Mouse (Mus musculus) thymus, postnatal 4 days (tissue): Measurements from ENCODE around the gene Snx9.
A peak's percentile ranks its signal among the peaks of the same experiment; 100 is the strongest.

ENCODE experiments used
- DNase-seq: peaks from one replicate; pipeline ENCODE4 v3.0.0; 2021

Snx9 gene

DNA sequence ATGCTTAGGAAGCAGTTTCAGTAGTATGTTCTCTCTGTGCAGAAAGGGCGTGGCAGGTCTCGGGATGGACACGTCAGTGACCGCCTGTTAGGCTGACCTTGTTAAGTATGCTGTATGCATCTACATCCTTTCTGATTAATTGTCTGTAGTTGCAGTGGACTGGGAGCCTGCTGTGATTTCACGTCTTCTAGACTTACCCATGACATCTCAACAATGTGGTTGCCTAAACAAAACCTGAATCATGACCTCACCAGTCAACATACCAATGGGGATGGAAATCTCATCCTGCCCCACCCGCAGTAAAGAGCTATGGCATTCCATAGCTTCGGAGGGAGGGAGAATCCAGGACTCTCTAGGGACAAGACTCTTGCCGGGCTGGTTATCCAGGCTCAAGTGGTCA lies 5.0 kb downstream of the Snx9 start:
- DNase-seq = no peak

DNA sequence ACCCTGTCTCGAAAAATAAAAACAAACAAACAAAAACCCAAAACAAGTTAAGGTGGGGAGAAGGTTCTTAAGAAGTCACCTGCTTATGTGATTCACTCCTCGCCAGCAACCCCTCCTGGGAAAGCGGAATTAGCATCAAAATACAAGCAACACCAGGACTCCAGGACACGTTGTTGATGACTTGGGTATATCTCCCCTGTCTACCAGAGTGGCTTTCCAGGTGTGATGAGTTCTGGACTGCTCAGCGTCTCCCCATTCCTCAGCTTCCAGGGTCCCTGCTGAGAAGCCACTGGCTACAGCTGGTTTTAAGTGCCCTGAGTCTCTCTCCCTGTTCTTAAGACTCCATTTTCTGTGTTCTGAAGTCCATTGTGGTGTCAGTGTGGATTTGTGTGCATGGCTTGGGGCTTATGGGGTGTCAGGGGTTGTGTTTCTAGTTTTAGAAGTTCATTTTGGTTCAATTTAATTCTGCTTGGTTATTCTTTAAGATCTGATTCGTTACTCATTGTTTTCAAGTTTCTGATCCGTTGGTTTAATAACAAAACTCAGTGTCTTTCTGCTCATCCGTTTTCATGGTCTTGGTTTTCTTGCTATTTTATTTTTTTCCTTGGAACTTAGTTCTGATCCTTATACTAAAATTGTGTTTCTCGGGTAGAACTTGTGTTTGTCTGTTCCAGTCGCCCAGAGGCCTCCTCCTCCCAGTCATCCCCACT lies 7.7 kb downstream of the Snx9 start:
- no peak for DNase-seq

DNA sequence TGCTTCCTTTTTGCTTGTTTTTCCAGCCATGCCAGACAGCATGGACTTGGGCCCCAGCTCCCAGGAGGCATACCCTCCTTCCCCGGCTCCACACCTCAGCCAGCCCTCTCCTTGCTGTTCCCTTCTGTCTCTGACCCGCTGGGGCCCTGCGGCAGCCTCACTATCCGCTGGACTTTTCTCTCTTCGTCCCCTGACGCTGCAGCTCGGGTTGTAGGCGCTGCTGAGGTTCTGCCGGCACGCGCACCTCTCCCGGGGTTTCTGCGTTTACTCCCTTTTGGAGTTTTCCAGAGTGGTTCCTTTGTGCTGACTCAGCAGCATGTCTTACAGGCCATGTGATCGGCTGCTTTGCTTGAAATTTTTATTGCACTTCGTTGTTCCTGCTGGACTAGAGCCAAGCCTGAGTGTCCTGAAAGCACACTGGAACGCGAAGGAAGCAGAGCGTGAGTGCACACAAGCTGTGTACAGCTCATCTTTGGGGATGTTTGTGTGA lies 8.3 kb downstream of the Snx9 start:
- no peak for DNase-seq

DNA sequence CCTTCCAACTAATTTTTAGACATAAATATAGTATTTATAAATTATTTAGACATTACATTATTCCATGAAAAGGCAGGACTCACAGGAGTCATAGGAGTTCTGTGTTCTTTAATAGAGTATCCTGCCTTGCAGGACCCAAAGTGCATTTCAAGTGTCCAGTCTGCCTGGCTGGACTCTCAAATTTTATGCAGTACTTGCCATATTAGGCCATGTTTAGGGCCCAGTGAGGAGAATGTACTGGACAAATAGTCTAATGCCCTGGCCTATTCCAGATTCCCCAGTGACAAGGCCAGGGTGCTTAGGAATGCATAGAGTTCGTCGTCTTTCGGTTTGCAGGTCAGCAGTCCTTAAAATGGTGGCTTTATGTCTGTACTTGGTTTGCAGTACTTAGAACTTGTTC lies 8.9 kb downstream of the Snx9 start:
- DNase-seq = no peak

DNA sequence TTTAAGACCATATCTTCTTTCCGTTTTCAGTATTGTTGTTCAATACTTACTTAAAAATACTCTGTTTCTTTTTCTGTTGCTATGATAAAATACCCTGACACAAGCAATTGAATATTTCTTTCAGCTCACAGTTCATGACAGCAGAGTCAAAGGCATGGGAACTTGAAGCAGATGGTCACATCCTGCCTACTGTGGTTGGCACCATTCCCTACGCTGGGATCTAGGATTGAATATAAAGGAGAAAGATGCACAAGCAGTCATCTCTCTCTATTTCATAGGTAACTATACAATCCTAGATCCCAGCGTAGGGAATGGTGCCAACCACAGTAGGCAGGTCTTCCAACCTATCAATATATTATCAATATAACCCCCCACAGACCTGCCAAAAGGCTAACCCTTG lies 9.3 kb downstream of the Snx9 start:
- no peak for DNase-seq

DNA sequence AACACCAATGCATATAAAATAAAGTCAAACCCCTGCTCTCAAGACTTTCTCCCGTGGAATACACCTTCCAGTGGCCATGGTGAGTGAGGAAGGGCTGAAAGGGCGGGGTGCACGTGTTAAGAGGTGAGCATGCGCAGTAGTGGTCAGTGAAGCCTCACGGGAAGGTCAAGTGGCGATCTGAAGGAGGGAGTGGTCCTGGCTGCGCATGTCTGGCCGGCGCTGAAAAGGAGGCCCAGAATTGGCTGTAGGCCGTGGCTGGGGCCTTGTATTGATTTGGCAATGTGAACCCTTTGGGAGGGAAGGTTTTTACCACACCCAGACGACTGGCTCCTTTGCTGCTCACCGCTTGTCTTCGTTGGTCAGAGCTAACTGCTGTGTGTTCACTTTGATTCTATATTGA lies 12.8 kb downstream of the Snx9 start:
- DNase-seq = no peak

DNA sequence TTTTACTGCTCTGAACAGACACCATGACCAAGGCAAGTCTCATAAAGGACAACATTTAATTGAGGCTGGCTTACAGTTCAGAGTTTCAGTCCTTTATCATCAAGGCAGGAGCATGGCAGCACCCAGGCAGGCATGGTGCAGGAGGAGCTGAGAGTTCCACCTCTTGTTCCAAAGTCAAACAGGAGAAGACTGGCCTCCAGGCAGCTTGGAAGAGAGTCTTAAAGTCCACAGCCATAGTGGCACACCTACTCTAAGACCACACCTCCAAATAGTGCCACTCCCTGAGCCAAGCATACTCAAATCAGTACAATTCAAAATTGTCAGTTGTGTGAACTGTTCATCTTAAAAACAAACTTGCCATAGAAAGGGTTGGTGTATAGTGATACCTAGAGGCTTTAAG lies 14.4 kb downstream of the Snx9 start:
- DNase-seq = no peak

DNA sequence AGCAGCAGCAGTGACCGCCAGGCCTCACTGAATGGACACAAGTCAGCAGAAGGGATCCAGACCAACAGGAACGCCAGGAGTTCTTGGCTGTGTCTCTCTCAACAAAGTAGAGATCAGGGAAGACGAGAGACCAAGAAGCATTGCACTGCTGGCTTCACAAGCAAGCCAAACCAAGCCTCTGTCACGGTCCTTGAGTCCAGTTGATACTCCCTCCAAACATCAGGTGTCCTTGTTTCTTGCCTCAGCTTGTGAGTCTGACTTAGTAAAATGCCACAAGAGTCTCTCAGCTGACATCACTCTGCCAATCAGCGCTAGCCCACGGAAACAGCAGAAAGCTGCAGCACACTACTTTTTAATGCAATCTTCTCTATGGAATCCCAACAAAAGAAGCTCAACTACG lies 15.3 kb downstream of the Snx9 start:
- no peak for DNase-seq

DNA sequence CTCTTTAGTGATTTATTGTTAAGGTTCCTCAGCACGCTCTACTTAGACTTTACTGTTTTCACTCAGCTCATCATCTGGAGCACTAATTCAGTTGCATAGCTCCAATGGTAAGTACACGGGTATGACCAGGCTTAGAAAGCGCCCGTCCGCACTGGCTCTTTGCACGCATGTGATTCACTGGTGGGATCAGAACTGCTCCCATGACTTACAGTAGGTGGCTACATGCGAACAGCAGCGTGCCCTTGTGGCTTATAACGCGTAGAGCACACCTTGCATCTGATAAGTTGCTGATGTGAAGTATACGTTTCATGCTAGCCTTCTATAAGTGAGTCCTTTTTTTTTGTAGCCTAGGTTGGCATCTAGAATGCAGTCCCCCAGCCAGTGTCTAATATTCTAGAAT lies 16.1 kb downstream of the Snx9 start:
- no peak for DNase-seq

DNA sequence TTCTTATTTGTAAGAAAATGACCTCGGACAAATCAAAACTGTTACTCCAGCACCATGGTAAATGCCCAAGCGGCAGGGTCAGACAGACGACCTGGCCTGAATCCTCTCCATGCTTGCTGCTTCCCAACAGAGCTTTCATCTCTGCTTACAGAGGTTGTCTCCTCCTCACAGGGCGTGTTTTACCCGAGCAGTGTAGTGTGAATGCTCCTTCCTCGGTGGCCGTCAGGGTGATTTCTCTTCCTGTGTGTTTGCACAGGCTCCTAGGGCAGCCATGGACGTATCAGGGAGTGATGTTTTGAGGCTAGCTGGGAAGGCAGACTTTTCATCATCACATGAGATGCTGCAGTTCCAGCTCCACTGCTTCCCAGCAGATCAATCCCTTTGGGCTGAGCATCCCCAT lies 17.1 kb downstream of the Snx9 start:
- no peak for DNase-seq

DNA sequence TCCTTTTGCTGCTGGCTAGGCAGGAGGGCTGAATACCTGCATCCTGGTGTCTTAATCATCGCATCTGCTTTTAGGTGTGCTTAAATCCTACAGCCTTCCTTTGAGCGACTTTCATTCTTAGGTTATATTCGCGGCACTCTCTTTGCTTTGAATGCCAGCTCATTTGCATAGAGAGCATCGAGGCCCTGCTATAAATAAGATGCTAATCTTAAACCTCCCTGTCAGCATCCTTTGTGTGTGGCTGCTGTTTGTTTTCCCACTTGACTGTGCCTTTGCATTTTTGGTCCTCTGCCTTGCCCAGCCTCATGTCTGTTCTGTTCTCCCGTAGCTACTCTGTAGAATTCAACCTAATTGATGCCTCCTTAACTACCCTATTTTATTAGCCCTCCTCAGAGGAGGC lies 21.2 kb downstream of the Snx9 start:
- no peak for DNase-seq

DNA sequence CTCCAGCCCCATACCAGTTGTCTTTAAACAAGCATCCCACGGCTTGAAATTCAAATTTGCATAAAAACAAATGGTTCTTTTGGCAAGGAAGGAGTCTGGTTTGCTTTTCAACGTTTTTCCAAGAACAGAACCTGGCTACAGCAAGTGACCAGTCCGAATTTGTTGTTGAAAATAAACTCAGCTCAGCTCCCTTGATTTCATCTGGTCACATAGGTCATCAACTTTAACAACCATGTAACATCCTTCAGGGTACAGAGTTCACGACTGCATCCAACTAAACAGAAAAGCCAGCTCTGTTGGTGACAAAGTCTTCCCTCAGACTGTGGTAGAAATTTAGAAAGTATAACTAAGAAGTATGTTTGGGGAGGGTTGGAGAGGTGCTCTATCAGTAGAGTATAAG lies 21.7 kb downstream of the Snx9 start:
- DNase-seq = no peak

DNA sequence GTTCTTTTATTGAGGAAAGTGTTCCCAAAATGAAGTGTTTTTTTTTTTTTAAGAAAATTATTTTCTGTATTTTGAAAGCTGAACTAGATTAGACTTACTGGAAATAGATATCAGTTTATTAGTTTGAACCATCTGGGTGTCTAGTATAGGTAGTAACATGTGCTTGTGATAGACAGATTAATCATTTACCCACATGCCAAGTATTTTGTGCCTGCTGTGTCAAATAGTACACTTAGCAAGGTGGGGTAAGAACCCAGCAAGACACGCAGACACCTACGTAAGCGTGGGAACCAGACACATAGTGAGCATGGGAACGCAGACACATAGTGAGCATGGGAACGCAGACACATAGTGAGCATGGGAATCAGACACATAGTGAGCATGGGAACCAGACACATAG lies 22.6 kb downstream of the Snx9 start:
- DNase-seq = no peak

DNA sequence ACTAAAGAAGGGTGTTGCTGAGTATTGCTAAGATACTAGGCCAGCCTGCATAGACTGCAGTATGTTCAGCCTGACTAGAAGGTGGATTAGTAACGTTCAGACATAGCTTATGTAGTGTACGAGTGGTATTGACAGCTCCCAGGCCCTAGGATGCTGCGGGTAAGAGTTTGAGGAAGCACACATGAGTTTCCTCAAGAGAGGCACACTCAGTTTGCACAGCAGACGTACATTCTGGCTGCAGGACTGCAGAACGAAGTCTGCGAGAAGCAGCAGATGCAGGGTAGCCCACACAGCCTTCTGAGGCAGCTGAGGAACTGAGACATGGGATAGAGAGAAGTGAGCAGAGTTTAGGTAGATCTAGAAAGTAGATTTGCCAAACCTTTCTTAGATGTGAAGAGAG lies 26.3 kb downstream of the Snx9 start:
- no peak for DNase-seq

DNA sequence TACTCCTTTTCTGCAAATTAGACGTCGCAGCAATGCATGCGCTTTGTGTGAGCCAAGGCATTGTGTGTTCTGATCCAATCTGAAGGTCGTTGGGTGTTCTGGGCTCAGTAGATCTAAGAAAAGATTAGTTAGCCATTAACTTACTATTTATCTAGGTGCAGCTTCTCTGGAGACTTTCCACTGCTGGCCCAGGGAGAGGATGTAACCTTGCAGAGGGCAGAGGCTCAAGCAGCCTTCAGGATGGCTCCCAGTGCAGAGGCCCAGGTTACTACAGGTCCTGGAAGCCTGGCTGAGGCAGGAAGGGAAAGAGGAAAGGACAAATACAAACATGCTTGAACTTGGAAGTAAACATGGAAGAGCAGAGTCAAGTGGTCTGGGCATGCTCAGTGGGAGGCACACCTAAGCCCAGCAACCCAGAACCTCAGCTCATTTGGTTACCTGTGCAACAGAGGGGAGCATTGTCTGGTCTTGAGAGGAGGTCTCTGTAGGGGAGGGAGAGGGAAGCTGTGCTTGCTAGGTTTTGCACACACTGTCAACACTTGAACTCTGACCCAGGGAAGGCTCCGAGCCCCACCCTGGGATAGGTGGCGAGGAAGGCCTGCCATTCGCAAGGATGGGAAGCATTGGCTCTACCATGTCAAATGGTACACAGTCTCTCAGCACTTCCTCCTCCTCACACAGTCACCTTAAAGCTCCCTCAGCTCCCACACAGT lies 27.3 kb downstream of the Snx9 start:
- DNase-seq = no peak

DNA sequence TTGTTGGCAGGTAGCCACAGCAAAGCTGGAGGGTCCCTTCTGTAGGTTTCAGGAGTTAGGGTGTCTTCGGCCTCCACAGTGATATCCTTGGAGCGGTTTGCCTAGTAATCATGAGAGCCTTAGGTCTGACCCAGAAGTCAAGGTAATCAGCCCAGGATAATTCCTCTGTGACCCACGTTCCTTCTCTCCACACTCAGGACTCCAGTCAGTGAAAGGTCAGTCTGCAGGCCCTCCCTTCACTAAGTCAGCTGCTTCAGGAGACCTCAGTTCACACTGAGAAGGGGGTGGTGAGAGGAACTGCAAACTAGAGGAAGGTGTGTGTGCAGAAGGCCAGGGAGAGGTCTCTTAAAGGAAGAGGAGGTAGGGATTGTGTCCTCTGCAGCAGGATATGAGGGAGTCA lies 28.3 kb downstream of the Snx9 start:
- DNase-seq = no peak

DNA sequence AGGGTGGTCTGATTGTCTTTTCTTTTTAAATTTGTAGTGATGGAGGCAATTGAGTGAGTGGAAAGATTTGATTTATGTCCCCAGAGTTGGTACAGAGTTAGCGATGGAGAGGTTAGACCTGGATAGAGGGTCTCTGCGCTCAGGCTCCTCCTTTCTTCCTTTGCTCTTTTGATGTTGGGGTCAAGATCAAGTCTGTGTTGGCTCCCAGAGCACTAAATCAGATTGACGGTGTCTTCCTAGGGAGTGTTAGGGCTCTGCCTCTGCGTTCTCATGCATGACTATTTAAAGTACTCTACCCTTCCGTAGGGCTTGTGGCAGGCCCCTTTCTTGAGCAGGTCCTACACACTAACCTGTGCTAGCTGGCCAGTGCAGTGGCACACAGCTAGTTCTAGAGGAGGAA lies 28.9 kb downstream of the Snx9 start:
- no peak for DNase-seq

DNA sequence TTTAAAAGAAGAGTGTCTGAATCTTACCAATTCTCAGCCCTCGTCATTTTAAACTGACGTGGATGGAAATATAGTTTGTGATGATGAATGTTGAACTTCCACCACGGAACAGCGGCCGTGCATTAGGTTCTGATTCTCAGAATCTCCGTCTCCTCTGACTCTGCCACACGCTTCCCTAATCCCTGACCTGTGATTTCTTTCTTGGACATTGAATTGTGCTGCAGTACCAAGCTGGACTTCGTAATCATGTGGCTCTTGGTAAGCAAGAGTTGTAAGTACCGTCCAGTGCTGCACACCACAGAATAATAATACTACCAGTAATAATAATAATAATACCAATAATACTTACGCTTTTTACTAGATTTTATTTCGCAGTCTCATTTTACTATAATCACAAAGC lies 29.6 kb downstream of the Snx9 start:
- no peak for DNase-seq

DNA sequence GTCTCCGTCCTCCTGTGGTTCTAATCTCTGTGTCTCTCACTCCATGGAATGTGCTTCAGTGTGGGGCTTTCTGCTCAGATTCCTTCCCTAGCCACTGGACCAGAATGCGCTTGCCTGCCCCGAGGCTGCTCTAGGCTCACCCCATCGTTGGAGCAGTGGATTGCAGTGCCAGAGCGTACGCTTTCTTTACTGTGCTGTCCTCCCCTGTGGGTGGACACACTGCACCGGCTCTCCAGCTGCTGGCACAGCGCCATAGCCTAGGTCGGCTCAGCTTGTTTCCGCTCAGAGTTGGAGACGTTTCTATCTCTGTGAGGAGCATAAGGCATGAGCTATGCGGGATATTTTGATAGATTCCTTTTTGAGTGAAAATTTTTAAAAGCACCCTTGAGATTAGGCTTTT lies 31.4 kb downstream of the Snx9 start:
- peak; percentile 63 for DNase-seq

DNA sequence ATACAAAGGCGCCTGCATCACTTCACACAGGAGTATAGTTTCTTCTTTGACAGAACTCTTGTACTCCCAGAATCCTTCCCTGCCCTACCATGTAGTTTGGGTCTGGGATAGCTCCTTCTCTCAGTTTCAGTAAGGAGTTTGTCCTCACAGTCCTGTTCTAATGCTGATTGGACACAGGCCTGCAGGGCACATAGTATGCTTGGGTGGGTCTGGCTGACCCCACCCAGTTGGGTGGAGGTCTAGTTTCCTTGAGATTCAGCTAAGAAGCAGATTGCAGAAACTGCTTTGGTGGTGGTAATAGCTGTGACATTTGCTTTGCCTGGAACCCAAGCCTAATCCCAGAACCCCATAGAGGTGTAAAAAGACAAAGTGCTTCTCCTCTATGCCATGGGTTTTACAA lies 33.4 kb downstream of the Snx9 start:
- DNase-seq = no peak

DNA sequence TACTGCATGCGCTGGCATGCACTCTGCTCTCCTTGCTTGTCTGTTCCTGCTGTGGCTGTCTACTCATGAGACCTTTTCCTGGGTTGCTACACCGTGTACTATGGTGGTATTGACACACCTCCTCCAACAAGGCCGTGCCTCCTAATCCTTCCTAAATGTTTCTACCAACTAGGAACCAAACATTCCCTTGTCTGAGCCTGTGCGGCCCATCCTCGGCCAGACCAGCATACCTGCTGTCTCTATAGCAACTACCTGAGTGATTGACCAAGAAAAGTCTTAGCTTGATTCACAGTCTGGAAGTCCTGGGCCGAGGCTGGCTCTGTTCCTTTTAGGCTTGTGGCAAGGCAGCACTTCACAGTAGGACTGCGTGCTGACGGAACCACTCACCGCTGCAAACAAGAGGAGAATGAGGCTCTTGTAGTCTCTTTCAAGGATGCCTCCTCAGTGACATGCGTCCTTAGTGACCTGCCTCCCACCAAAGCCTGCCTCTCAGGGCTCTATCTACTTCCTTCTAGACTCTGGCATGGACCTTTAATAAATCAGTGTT lies 36.6 kb downstream of the Snx9 start:
- DNase-seq = no peak

DNA sequence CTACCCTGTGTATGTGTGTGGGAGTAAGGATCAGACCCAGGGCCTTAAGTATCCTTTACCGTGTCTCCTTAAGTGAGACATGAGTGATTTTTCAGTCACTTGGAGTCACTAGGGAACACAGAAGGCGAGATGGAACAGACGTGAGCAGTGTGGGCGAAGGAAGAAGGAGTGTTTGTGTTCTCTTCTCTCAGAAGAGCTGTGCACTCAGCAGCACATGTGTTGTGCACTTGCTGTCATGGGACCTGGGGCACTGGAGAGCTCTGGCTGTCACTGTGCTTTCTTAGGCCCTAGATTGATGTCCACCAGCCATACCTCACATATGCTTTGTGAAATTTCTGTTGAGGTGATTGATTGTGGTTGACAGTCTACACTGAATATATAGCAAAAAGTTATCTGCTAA lies 37.7 kb downstream of the Snx9 start:
- no peak for DNase-seq

DNA sequence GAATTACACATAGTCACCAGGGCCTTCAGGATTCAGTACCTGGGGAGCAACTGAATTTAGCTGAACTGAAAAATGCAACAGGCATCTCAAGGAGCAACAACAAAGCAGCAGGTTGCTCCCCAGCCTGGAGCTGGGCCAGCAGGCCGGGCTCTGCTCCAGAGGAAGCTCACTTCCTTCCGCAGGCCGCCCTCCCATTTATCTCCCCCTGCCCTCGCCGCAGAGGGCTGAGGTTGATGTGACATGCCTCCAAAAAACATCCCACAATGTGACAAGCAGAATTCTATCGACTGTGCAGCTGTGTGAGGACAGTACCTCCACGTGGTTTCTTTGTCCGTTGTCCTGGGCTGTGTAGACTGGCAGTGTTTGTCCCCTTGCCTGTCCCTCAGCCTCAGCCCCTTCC lies 44.3 kb downstream of the Snx9 start:
- peak; percentile 69 for DNase-seq

DNA sequence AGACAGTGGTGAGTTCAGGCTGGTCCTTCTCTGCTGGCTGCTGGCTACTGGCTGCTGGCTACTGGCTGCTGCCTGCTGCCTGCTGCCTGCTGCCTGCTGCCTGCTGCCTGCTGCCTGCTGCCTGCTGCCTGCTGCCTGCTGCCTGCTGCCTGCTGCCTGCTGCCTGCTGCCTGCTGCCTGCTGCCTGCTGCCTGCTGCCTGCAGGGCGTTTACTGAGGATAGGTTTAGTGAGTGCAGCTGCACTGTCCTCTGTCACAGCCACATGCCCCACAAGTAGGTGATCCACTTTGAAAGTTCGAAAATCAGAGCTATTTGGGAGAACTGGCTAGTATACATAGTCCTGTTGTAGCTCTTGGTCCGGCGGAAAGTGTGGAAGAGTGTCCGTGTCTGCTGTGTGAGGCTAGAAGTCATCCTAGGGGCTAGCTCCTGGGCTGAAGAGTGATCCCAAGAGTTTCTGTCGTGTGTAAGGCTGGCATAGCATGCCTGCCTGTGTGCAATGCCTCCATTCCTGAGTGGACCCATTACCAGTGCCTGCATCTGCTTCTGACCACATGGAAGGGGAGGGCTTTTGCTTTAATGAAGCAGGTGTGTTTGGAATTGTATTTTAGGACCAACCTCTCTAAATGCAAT lies 45.2 kb downstream of the Snx9 start:
- peak; percentile 57 for DNase-seq
